Mouse (Mus musculus): ENCODE data around the gene Dnah5. TPM values are rescaled to one million over a fixed set of nuclear protein-coding genes. Genes with fewer than 3 reads are reported as not detected.

Gene Dnah5
- polyA plus RNA-seq (2017; shearing (Covaris generic)): under 1 TPM in 1 of 3 experiments, not detected in 2; 0.03 TPM

DNA sequence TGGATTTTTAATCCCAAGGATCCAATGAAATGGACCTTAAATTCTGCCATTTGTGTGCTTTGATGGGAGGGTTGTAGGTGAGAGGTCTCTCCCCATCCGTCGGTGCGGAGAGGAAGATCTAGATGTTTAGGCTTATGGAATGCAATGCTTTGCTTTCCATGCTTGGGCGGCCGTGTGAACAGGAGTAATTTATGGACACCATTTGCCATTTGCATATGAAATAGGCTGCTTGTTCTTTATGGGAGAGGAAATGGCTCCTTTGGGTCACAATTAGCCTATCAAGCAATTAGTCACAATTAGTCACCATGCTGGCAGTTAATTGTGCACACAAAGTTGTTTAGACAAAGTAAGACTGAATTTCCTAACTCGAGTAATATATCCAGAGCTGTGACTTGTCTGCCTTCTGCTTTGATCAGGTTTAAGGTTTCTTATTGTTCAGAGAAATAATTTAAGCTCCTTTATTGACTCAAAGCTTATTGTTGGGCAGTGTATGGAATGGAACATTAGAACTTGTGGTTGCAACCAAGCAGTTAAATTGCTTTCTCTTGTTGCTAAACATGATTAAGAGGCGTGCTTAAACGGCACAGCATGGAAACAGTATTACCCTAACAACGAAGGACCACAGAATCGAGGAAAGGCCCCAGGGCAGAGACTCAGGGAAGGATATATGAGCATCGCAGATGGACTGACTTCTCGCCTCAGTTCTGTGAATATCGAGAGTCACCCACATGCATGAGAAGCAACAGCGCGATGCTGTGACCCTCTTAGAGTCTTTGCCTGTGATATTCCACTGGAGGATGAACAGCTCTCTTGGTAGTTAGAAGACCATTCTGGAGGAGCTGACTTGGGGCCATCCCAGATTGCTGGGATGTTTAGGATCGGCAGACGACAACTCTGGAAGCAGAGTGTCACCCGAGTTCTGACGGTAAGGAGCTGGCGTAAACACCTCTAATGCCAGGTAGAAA lies at the start of gene Dnah5:
Dnah5 (plus strand) TSS at position 642 of the 965 bp plus-strand sequence.
- ATAC-seq: no peak

- ATAC-seq: no peak
Measured at GRCm38 (mm10) chr15:28154822-28155501, 48.6 kb upstream of the Dnah5 start.

DNA sequence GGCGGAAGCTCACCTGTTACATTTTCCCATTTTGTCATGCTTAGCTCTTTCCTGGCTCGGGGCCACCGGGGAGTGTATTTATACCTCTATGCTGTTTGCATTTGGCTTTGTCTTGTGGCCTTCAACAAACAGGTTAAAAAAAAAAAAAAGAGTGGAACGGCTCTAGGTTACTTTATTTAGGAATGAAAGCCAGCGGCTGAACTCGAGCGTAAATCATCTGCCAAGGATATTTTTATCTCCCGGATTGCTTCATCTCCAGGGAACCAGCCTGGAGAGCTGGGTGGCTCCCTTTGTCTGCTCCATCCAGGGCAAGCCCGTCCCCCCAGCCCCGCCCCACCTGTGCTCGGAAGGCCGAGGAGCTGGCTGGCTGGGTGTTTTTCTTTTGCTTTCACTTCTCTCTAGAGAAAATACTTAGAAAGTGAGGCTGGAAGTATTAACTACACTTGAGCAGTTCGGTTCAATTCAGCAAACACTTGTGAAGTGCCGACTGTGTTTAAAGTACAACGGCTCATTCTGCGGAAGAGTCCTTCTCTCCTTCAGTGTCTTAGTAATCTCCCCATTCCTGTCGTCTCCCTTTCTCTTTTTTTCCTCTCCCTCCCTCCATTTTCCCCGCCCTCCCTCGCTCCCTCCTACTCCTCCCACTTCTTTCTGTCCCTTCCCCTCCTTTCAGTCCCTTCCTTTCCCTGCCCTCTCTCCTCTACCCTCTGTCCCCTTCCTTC lies 44.6 kb upstream of the Dnah5 start:
- peak; percentile 94 for ATAC-seq

- ATAC-seq: no peak
Measured at GRCm38 (mm10) chr15:28162291-28162690, 41.3 kb upstream of the Dnah5 start.

DNA sequence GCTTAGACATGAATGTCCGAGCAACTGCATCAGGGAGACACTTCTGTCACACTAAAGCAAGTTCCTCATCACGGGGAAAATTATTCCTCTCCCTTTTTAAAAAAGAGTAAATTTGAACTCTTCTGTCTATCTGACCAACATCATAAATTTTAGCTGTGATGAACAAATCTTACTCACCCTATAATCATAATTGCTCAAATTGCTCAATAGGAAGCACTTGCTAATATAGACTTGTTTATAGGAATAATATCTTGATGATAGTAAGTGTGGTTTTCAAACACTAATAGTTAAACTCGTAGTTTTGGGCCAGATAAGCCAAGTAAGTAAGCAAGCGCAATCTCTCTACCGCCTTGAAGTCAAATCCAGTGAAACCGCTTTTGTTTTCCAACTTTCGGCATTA lies 38.3 kb upstream of the Dnah5 start:
- no peak for ATAC-seq

DNA sequence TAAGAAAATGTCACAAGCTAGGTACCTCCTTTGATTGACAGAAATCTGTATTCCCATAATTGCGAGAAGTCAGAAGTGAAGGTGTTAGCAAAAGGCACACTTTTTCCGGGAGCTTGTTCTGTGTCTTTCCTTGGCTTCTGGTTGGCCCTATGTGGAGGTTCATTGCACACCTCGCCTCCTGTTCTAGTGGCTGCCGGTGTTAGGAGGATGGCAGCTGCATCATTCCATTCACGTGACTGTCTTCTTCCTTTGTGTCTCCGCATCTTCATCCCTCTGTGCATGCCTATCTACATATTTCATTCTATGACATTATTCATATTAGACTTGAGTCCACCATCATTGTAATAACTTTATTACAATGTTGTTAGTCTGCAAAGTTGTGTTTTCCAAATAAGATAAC lies 37.5 kb upstream of the Dnah5 start:
- ATAC-seq: no peak

- no peak for ATAC-seq
Measured at GRCm38 (mm10) chr15:28178951-28179350, 24.6 kb upstream of the Dnah5 start.

DNA sequence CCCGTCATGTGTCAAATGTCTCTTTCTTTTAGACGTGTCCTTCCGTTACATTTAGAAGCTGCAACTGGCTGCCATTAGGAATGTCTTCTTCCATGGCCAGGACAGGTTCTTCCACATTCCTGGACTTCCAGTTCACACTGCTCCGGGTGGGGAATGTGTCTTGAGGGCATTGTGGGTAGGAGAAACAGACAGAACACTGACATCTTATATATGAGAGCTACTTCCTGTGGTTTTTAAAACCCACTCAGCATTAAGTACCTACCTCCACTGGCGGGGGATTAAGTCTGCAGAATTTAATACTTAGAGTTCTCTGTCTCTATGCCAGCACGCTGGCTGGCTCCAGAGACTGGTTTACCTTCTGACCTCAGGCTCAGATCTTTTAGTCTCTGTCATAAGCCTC lies 24.0 kb upstream of the Dnah5 start:
- no peak for ATAC-seq

- peak; percentile 90 for ATAC-seq
Measured at GRCm38 (mm10) chr15:28181862-28182261, 21.7 kb upstream of the Dnah5 start.

DNA sequence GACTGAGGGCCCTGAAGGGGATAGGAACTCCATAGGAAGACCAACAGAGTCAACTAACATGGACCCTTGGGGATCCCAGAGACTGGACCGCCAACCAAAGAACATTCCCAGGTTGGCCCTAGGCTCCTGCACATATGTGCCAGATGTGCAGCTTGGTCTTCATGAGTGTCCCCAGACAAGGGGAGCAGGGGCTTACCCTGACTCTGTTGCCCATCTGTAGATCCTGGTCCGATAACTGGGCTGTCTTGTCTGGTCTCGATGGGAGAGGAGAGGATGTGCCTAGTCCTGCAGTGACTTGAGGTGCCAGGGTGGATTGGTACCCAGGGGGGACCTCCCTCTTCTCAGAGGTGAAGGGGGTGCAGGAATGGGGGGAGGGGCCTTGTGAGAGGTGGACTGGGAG lies 21.0 kb upstream of the Dnah5 start:
- ATAC-seq: no peak

GRCm38 (mm10) chr15:28187472-28188360 lies 15.8 kb upstream of the Dnah5 start:
- ATAC-seq: peak; percentile 60

DNA sequence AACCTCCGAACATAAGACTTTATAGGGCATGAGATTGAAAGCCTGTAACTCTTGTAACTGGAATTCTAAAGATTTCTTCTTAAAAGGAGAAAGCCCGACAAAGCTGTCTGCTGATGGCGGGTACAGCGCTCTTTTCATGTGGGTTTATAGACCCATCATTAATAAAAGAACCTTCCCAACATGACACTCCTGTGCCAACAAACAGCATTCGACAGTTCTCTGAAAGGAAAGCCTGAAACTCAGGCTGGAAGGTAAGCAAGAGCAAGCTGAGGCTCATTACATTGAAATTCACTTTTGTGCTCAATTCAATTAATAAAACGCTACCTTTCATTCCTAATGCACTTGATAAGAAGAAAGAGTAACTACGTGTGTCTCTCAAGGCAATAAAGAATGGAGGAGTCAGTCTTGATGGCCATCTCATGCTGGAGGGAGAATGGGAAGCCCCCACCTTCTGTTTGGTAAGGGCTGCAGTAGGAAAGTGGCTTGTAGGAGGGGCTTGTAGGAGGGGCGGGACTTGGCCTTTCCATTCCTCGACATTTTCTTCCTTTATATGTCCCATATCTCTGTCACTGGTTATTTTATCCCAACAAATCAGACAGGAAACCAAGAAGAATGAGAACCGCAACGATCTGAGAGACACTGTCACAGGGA lies 15.1 kb upstream of the Dnah5 start:
- ATAC-seq: no peak

DNA sequence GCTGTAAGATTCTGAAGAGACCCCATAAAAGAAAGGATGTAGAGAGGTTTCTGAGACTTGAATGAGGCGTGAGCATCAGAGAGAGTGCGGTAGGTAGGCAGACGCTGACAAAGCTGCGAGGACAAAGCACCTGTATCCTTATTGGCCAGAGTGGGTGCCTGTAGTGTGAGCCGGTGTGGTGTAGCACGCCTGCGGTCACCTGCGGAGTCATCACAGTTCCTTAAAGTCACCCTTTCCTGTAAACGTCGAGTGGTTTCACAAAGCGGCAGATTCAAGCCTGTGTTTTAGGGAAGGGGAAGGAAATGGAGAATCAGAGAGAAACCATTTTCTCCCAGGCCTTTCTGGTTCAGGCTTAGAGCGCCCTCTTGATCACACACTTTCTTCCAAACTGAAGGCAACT lies 13.9 kb upstream of the Dnah5 start:
- ATAC-seq: peak; percentile 87

GRCm38 (mm10) chr15:28198609-28199008 lies 4.9 kb upstream of the Dnah5 start:
- no peak for ATAC-seq

GRCm38 (mm10) chr15:28204626-28205025 lies 1.1 kb downstream of the Dnah5 start:
- ATAC-seq: no peak

DNA sequence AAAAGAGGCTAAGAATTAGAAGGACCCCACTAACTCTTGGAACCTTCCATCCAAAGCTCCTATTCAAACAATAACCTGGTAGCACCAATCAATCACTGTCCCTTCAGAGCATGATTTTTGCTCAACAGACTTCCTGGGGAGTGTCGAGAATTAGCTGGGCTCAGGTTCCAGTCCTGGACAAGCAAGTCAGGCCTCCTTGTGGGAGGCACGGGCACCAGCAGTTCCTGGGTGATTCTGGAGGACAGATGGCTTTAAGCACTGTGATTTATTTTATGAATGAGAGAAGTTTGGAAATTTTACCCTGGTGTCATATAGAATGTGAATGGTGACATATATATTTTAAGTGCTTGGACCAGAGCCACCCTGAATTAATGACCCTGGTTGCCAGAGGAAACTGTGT lies 4.0 kb downstream of the Dnah5 start:
- no peak for ATAC-seq

DNA sequence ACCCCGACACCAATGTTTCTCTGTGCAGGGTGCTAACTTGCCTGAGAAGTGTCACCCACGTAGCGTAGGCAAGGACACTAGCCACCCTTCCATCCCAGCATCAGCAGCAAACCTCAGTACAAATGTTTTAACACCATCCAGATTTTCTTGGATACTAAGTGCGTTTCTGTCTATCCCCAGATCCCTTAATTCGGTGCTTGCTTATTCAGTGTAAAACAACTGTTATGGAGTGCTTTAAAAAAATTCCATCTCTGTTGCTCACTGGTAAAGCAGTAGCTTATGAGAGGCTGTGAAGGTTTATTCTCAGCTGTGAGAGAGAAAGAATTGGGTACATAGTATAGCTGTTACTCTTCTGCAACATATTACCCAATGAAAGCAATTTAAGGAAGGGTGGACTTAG lies 9.5 kb downstream of the Dnah5 start:
- no peak for ATAC-seq

DNA sequence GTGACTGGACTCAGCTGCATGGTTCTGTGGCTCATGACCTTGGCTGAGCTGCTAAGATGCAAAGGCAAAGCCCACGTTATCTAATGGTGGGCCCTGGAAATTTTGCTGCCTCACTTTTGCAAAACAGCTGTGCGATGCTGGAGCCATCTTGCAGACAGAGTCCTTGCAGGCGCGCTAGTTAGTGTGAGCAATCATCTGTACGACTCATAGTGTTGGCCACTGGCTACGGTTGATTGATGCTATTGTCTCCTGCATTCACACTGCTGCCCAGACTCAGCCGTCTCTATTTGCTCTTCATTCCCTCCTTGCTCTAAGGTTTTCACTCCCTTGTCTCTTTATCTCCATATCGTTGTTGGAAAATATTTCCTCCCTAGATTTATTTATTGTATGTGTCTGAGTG lies 12.8 kb downstream of the Dnah5 start:
- ATAC-seq: no peak

GRCm38 (mm10) chr15:28227316-28227715 lies 23.8 kb downstream of the Dnah5 start:
- ATAC-seq: no peak

- ATAC-seq: no peak
Measured at GRCm38 (mm10) chr15:28260250-28260649, 56.7 kb downstream of the Dnah5 start.

GRCm38 (mm10) chr15:28299438-28299837 lies 95.9 kb downstream of the Dnah5 start:
- ATAC-seq: no peak

GRCm38 (mm10) chr15:28307131-28307530 lies 103.6 kb downstream of the Dnah5 start:
- no peak for ATAC-seq

Measured in inflammation-experienced regulatory T-cells, adult 6 months (primary cell).